Mouse (Mus musculus) thymus, postnatal 0 days (tissue): ENCODE results near the gene Gse1. TPM values are rescaled to one million over a fixed set of nuclear protein-coding genes. Genes with fewer than 3 reads are reported as not detected.

Experiments used
- DNase-seq: peaks from one replicate; pipeline ENCODE4 v3.0.0-alpha.2; 2015; ENCODE audit warnings: low spot score
- polyA plus RNA-seq: library from polyadenylated mRNA; unstranded; fragments of >200 nt; fragmentation: Nextera tagmentation; extraction: Ambion mirVana; gene quantifications from 2 replicates; pipeline ENCODE4 v1.2.1, GENCODE M21; 2015

Gene Gse1
- polyA plus RNA-seq, 1 experiment from 2014 or later = 35.9 TPM

GRCm38 (mm10) chr8:120591587-120592292, 363.5 kb downstream of the Gse1 start:
- no peak for DNase-seq

DNA sequence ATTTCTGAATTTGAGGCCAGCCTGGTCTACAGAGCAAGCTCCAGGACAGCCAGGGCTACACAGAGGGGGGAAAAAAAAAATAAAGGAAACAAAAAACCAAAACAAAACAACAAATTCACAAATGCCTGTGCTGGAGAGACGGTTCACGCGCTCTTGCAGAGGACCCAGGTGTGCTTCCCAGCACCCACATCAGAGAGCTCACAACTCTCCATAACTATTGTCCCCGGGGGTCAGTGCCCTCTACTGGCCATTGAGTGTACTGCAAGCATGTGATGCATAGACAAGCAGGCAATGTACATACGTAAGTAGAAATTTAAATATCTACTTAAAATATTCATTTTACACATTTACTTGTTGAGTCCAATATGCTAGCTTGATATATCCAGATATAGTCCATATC, 366.3 kb downstream of the Gse1 start:
- no peak for DNase-seq

- peak; percentile 83 for DNase-seq
These were observed 367.7 kb downstream of the Gse1 start for GRCm38 (mm10) chr8:120595963-120596362.

- no peak for DNase-seq
These were observed 370.3 kb downstream of the Gse1 start for GRCm38 (mm10) chr8:120598579-120598978.

GRCm38 (mm10) chr8:120599504-120599903, 371.2 kb downstream of the Gse1 start:
- DNase-seq = peak; percentile 69

GRCm38 (mm10) chr8:120602672-120603071, 374.4 kb downstream of the Gse1 start:
- DNase-seq = no peak

DNA sequence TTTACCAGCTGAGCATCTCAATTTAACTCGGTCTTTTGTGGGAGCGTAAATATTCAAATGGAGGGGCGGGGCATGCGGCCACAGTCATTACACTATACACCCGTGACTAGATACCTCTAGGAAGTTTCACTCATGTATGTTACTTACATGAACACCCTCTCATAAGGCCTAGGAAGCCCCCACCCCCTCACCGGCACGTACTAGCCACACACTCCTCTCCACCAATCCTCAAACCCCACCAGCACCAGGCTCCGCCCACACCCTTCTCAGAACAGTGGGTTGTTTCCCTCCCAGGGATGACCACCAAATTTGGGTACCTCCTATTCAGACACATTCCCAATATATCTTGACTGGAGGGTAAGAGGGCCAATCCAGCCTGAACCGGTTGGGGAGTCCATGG, 379.2 kb downstream of the Gse1 start:
- DNase-seq = no peak

DNA sequence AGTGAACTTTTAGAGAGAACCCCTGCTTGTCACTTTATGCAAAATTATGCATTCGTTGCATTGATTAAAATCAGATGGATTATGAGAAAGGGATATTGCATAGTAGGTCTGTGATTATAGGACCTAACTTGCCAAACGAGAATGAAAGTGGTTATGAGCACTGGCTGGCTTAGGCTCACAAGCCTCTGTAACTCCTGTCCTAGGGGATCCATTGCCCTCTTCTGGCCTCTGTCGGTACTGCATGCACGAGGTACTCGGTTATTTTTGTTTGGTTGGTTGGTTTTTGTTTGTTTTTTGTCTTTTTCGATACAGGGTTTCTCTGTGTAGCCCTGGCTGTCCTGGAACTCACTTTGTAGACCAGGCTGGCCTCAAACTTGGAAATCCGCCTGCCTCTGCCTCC, 379.6 kb downstream of the Gse1 start:
- DNase-seq = peak; percentile 77

- DNase-seq = no peak
These were observed 382.6 kb downstream of the Gse1 start for GRCm38 (mm10) chr8:120610824-120611223.

GRCm38 (mm10) chr8:120614491-120614890, 386.2 kb downstream of the Gse1 start:
- DNase-seq = no peak

DNA sequence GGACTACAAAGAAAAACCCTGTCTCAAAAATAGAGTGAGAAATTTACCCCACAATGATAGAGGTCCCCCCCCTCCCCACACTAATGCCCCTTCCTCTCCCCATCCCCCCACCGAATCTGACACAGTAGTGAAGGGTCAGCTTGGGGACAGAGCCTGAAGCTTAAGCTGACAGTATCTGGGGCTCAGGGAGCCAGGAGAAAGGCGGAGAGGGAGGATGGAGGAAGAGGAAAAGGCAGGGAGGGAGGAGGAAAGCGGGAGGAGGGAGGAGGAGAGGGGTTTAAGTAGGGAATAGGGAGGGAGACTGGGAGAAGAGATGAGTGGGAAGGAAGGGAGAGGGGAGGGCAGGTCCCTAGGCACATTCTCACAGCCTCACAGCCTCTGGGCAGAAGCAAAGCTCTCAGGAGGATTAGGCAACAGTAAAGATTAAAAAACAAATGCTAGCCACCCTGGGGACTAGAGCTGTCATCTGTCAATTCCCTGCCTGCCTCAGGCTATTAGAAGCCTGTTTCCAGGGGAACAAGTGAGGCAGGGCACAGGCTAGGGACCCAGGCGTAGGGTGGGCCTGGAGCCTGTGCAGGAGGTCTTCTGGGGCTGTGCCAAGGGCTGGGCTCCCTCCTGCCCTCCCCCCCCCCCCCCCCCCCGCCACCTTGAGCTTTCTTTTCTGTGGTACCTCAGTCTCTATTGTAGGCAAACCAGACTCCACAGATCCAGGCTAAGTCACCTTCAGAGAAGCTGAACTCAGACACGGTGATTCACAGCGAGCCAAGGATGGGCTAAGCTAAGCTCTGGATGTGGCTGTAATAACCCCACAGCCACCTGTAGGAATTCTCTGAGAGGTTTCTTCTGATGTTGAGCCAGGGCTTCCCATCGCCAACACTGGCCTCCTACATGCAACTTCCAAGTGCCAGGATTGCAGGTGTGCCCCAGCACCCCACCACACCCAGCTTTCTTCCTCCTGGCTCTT, 388.7 kb downstream of the Gse1 start:
- no peak for DNase-seq

DNA sequence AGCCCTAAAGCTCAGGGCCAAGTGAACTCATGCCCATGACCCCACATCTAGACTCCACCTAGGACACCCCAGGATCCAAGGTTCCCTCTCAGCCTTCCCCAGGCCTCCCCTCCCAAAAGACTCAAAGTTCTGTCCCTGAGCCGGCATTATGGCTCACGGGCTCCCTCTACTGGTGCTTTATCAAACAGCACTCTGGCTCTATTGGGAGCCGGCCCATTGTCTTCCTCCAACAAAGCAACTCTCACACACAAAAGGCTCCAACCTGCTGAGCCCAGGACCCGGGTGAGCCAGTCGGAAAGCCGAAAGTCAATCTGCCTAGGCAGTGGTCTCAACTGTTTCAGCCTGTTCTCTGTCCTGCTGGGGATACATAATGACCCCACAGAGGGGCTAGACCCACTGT, 389.9 kb downstream of the Gse1 start:
- DNase-seq = peak; percentile 77

DNA sequence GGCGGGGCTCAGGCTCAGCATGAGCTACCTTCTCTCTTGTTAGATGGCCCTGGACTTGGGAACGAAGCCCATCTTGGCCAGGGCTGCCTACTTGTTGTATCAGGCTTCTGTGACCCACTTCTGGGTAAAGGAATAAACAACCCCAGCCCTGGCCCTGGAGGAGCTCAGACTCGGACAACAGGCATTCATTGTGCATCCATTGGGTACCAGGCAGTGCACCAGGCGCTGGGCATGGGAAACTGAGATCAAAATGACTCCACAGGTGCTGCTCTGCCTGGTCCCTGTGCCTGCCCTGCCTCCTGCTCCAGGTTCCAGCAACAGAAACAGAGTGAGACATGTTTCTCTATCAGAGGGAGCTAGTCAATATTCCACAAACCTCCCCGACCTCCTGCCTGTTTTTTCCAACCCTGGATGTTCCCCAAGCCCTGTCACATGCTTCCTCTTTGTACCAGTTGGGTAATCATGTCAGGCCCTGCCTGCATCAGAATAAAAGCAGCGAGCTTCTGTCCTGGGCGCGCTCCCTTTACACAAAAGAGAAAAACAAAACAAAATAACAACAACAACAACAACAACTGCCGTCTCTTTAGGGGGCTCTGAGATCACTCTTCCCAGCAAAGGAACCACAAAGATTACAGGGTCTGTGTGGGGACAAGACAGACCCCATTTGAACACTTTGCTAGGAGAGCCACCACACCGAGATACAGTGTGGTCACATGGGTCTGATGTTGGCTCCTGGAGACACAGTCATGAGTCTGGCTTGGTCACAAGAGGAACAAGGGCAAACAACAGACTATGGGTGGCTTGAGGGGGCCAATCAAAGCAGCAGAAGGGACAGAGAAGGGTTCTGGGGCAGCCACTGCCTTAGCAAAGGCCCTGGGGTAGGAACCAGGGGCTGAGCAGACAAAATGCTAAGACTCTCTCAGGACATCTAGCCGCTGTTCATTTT, 391.3 kb downstream of the Gse1 start:
- DNase-seq = no peak

DNA sequence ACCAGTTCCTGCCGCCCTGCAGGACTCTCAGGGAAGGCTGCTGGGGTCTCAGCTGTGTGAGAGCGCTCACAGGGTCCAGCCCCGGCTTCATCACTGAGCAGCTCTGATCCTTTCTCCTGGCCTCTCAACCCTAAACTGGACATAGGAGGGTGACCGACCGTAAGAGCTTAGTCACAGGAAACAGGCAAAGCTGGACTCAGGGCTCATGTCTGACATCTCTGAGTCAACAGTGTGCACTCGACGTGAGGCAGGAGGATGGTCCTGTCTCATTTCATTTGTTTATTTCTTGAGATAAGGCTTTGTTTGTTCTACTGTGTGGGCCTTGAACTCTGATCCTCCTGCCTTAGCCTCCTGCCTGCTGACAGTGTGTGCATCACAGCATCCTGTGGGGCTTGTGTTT, 392.2 kb downstream of the Gse1 start:
- no peak for DNase-seq

GRCm38 (mm10) chr8:120622161-120622560, 393.9 kb downstream of the Gse1 start:
- no peak for DNase-seq

- no peak for DNase-seq
These were observed 395.4 kb downstream of the Gse1 start for GRCm38 (mm10) chr8:120623608-120624007.

DNA sequence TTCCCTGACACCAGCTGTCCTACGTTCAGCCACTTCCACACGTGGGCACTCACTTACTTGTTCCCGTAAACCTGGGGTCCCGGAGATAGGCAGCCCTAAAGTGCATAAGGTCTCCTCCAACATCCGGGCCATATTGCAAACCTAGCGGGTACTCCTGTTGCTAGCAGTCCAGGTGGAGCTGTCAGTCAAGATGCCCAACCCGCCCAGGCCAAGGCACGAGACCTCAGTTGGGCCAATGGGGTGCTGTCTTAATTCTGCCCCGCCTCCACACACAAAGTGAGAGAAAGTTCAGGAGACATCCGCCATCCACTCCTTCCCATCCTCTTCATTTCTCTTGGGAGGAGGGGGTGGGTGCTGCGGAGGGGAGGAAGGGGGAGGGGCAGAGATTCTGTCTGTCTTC, 398.2 kb downstream of the Gse1 start:
- no peak for DNase-seq

DNA sequence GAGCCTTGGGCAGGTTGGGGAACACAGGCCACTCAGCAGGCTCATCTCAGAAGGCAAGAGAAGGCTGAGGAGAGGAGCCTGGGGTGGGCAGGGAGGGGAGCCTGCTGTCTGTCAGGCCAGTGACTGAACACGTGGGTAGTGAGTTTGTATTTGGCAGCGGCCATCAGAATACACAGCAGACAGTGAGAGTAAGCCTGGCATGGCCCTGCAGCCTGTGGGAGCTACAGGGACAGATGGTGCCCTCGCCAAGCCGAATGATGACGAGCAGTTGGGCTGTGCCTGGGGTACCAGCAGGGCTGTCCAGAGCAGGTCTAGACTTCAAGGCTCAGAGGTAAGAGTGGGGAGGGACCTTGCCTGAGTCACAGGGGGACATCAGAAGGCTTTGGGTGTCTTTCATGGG, 399.0 kb downstream of the Gse1 start:
- DNase-seq = no peak

DNA sequence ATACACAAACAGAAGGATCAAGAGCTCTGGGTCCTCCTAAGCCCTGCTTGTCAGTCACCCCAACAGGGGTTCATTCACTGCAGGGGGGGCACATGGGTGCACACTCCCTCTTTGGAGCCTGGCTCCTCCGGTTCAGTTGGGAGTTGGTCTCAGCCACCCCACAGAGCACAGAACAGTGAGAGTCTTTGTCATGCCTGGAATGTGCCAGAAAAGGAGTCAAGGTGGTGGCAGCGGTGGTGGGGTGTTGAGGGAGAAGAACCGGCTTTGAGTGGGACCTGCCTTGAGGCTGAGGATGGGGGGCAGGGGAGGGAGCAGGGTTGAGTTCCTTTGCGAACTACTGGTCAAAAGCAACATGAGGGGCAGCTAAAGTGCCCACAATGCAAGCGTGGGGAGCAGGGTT, 401.8 kb downstream of the Gse1 start:
- no peak for DNase-seq

- no peak for DNase-seq
These were observed 402.6 kb downstream of the Gse1 start for GRCm38 (mm10) chr8:120630848-120631247.
